Mouse (Mus musculus): ENCODE measurements around the gene Hnf1a. TPM values are rescaled to one million over a fixed set of nuclear protein-coding genes. Genes with fewer than 3 reads are reported as not detected.
"Not testable (repeated sequence)": the region's sequence is repeated elsewhere in the genome, so short reads cannot be mapped to it uniquely, and the experiment has no call there.

Hnf1a gene
- polyA plus RNA-seq, 1 experiment from 2014 or later, result 0.05 TPM

GRCm38 (mm10) chr5:114931626-114932025 lies 39.3 kb downstream of the Hnf1a start:
- Histone ChIP-seq H3K9me3 (no peaks in the 10 kb centered on the region), H3K4me3 (no peak overlapping the region), H3K36me3 (no peaks in the 10 kb centered on the region), H3K4me1 (peaks cover 6% of the 10 kb centered on the region), H3K27me3 (replicated peaks) (no peaks in the 10 kb centered on the region), H3K4me2 (replicated peaks) (no peak overlapping the region), H3K27ac (no peak overlapping the region), H3K9ac (no peak overlapping the region)
- 61% methylated on average over 5 of the region's 5 CpGs for WGBS
- ATAC-seq (ENCODE audit: low FRiP score, low read depth), result no peak

DNA sequence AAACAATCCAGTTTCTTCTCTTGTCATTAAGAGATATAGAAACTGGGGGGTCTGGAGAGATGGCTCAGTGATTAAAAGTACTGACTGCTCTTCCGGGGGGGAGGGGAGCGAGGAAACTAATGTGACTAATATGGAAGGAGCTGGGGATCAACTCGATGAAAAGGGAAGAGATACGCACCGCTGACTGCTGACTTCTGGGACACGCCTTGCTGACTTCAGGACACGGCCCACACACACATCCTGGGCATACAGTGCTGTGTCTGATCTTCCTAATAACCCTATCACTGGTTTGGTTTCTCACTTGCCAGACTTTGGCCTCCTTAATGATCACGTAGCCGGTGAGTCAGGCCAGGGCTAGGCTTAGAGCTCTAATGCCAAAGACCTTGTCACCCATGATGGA lies 44.1 kb downstream of the Hnf1a start:
- no peaks in the 10 kb centered on the region for H3K27me3 ChIP-seq (replicated peaks)
- no peak overlapping the region for H3K27ac ChIP-seq
- no peaks in the 10 kb centered on the region for H3K36me3 ChIP-seq
- H3K4me3 ChIP-seq, result no peak overlapping the region
- WGBS, result 87% methylated on average over 9 of the region's 9 CpGs
- ATAC-seq (ENCODE audit: low FRiP score, low read depth), result no peak
- H3K4me1 ChIP-seq, result peaks cover 11% of the 10 kb centered on the region; the same call in 1 of the 2 replicates
- 0 out of 2 replicates have a peak, but pooled peaks cover 2% of the 10 kb centered on the region for H3K9me3 ChIP-seq
- H3K4me2 ChIP-seq (replicated peaks), result no peak overlapping the region
- H3K9ac ChIP-seq, result no peak overlapping the region

DNA sequence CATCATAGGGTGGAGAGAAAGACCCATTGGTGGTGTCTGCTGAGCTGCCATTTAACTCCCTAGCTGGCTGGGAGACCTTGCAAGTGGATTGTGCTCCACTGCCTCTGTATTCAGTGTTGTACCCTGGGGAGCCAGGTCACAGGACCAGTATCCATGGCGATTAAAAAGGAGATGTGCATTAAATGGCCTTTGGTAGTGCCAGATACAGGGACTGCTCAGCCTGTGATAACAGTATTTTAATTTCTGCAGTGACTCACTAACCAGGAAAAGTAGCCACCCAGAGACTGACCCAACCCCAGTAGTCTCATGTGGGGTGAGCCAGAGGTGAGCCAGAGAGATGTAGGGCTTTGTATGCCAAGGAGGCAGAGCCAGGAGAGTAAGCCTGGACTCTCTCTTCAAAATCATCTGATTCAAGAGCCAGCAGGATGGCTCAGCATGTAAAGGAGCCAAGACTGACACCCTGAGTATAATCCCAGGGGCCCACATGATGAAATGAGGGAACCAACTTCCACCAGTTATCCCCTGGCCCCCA lies 44.7 kb downstream of the Hnf1a start:
- no peaks in the 10 kb centered on the region for H3K27me3 ChIP-seq (replicated peaks)
- H3K4me2 ChIP-seq (replicated peaks), result no peak overlapping the region
- H3K9me3 ChIP-seq, result 0 out of 2 replicates have a peak, but pooled peaks cover 2% of the 10 kb centered on the region
- no peak overlapping the region for H3K9ac ChIP-seq
- H3K27ac ChIP-seq, result no peak overlapping the region
- no peak overlapping the region for H3K4me3 ChIP-seq
- no peak for ATAC-seq (ENCODE audit: low FRiP score, low read depth)
- no peaks in the 10 kb centered on the region for H3K36me3 ChIP-seq
- 53% methylated on average over 1 of the region's 1 CpGs for WGBS
- peaks cover 11% of the 10 kb centered on the region; the same call in 1 of the 2 replicates for H3K4me1 ChIP-seq

DNA sequence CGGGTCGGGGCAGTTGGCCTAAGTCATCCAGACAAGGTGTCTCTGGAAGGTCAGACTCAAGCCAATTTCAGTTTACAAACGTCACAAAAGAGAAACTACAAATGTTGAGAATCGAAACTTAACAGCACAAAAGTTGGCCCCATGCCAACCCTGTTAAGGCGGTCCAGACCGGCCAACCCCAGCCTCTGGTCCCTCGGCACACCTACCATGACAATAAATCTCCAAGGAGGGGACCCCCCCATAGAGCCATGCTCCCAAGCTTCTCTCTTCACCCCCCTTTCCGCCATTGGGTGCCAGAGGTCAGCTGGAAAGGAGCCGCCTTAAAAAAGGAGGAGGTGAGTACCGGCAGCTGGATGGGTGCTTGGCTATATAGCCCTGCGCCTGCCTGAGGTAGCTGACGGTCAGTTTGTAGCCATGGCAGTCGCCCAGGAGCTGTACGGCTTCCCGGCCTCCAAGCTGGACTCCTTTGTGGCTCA lies 47.9 kb downstream of the Hnf1a start, which contains the start of gene Oasl1:
Gene Oasl1, plus strand, starts transcription at position 243 of the 476 bp plus-strand sequence.
- Histone ChIP-seq H3K27me3 (replicated peaks) (no peaks in the 10 kb centered on the region), H3K27ac (no peak within 1 kb of the TSS), H3K9ac (no peak within 1 kb of the TSS), H3K9me3 (0 out of 2 replicates have a peak, but pooled peaks cover 2% of the 10 kb centered on the region), H3K4me2 (replicated peaks) (peak within 1 kb of the TSS; percentile 34), H3K4me1 (peaks cover 11% of the 10 kb centered on the region; the same call in 1 of the 2 replicates), H3K36me3 (no peaks in the 10 kb centered on the region), H3K4me3 (no peak within 1 kb of the TSS)
- WGBS, result 46% methylated on average over 15 of the region's 15 CpGs
- no peak for ATAC-seq (ENCODE audit: low FRiP score, low read depth)

DNA sequence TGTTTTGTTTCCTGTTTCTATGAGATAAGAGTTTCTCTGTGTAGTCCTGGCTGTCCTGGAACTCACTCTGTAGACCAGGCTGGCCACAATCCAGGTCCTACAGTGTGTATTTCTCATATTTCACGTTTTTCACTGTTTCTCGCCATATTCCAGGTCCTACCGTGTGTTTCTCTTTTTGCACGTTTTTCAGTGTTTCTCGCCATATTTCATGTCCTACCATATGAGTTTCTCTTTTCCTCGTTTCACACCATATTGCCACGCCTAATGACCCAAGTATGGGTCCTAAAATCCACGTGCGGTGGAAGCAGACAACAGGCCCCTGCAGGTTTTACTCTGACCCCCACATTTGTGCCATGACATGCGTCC lies 48.5 kb downstream of the Hnf1a start:
- Histone ChIP-seq H3K27me3 (replicated peaks) (no peaks in the 10 kb centered on the region), H3K36me3 (no peaks in the 10 kb centered on the region), H3K9me3 (0 out of 2 replicates have a peak, but pooled peaks cover 2% of the 10 kb centered on the region), H3K9ac (no peak overlapping the region), H3K4me3 (no peak overlapping the region), H3K4me1 (peaks cover 11% of the 10 kb centered on the region; the same call in 1 of the 2 replicates), H3K4me2 (replicated peaks) (no peak overlapping the region), H3K27ac (no peak overlapping the region)
- WGBS, result 63% methylated on average over 10 of the region's 10 CpGs
- ATAC-seq (ENCODE audit: low FRiP score, low read depth), result no peak

DNA sequence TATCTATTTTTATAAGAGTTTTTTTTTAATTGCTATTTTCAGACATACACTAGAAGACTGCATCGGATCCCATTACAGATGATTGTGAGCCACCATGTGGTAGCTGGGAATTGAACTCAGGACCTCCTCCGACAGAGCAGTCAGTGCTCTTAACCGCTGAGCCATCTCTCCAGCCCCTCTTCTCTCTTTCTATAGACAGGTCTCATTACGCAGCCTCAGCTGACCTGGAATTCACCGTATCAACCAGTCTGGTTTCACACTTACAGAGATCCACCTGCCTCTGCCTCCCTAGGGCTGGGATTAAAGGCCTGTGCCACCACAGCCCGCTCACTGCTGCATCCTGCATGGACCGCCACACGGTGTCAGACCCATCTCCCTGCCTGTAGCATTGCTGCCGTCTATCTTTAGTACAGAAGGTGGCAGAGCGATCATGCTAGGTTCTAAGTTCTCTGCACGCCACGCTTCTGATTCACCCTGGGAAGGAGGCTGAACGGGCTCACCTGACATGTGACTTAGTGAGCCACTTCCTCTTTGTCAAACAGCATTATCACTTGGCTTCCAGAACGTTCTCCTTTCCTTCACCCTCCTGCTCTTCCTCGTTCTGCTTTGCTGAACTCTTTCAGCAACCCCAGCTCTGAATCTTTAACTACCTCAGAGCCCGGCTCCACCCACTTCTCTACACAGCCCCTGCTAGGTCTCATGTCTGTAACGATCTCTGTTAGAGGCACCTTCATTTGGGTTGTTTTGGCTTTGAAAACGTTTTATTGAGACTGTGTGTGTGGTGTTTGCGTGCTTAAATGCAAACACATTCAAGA lies 49.1 kb downstream of the Hnf1a start:
- 82% methylated on average over 19 of the region's 19 CpGs for WGBS
- Histone ChIP-seq H3K9me3 (0 out of 2 replicates have a peak, but pooled peaks cover 2% of the 10 kb centered on the region), H3K27ac (no peak overlapping the region), H3K4me3 (no peak overlapping the region), H3K9ac (no peak overlapping the region), H3K27me3 (replicated peaks) (no peaks in the 10 kb centered on the region), H3K4me2 (replicated peaks) (no peak overlapping the region), H3K4me1 (peaks cover 11% of the 10 kb centered on the region; the same call in 1 of the 2 replicates), H3K36me3 (no peaks in the 10 kb centered on the region)
- no peak for ATAC-seq (ENCODE audit: low FRiP score, low read depth)

GRCm38 (mm10) chr5:114917357-114917756 lies 53.5 kb downstream of the Hnf1a start:
- H3K27me3 ChIP-seq (replicated peaks); H3K4me3 ChIP-seq; H3K4me2 ChIP-seq (replicated peaks); ATAC-seq (ENCODE audit: low FRiP score, low read depth); H3K9me3 ChIP-seq; H3K27ac ChIP-seq; H3K4me1 ChIP-seq; H3K9ac ChIP-seq; H3K36me3 ChIP-seq: not testable (repeated sequence)
- WGBS, result 95% methylated on average over 5 of the region's 5 CpGs

DNA sequence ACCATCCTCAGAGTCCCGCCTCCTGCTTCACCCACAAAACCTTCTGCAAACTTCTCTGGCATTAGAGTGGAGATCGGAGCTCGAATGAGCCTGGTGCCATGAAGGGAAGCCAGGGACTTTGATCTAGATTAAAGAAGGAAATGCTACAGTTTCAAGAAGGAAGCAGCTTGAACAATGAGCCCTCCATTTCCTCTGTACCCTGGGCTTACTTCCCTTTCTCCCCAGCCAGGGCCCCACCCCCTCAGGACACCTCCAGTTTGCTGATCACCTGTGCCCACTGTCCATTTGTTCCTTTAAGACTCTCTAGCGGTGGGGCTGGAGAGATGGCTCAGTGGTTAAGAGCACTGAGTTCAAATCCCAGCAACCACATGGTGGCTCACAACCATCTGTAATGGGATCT lies 54.1 kb downstream of the Hnf1a start:
- Histone ChIP-seq H3K4me2 (replicated peaks) (no peak overlapping the region), H3K4me1 (no peaks in the 10 kb centered on the region), H3K9me3 (no peaks in the 10 kb centered on the region), H3K4me3 (no peak overlapping the region), H3K9ac (no peak overlapping the region), H3K27ac (no peak overlapping the region), H3K27me3 (replicated peaks) (no peaks in the 10 kb centered on the region), H3K36me3 (no peaks in the 10 kb centered on the region)
- 80% methylated on average over 4 of the region's 4 CpGs for WGBS
- ATAC-seq (ENCODE audit: low FRiP score, low read depth), result no peak

GRCm38 (mm10) chr5:114915854-114916253 lies 55.0 kb downstream of the Hnf1a start:
- no peaks in the 10 kb centered on the region for H3K36me3 ChIP-seq
- no peaks in the 10 kb centered on the region for H3K27me3 ChIP-seq (replicated peaks)
- H3K4me3 ChIP-seq, result no peak overlapping the region
- H3K27ac ChIP-seq, result no peak overlapping the region
- no peak overlapping the region for H3K9ac ChIP-seq
- 87% methylated on average over 5 of the region's 5 CpGs for WGBS
- H3K4me1 ChIP-seq, result no peaks in the 10 kb centered on the region
- no peak overlapping the region for H3K4me2 ChIP-seq (replicated peaks)
- ATAC-seq (ENCODE audit: low FRiP score, low read depth), result no peak
- no peaks in the 10 kb centered on the region for H3K9me3 ChIP-seq

DNA sequence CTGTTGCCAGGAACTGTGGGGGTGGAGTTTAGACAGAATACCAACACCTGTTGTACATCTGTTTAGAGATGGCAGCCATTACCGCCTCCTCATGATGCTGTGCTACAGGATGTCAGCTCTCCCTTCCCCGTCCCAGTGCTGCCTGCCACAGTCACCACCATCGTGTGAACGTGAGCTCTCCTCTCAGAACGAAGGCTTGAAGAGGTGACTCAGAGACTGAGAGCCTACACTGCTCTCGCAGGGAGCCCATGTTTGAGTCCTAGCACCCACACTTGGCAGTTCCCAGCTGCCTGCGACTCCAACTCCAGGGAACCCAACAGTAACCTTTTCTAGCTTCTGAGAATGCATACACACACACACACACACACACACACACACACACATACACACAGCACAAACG lies 56.0 kb downstream of the Hnf1a start:
- WGBS, result 80% methylated on average over 8 of the region's 8 CpGs
- Histone ChIP-seq H3K36me3 (no peaks in the 10 kb centered on the region), H3K27me3 (replicated peaks) (no peaks in the 10 kb centered on the region), H3K4me2 (replicated peaks) (no peak overlapping the region), H3K9ac (no peak overlapping the region), H3K27ac (no peak overlapping the region), H3K4me3 (no peak overlapping the region), H3K4me1 (no peaks in the 10 kb centered on the region), H3K9me3 (no peaks in the 10 kb centered on the region)
- no peak for ATAC-seq (ENCODE audit: low FRiP score, low read depth)

- H3K36me3 ChIP-seq, result no peaks in the 10 kb centered on the region
- no peaks in the 10 kb centered on the region for H3K9me3 ChIP-seq
- H3K4me1 ChIP-seq, result no peaks in the 10 kb centered on the region
- 75% methylated on average over 4 of the region's 4 CpGs for WGBS
- H3K9ac ChIP-seq, result no peak overlapping the region
- ATAC-seq (ENCODE audit: low FRiP score, low read depth), result no peak
- H3K27ac ChIP-seq, result no peak overlapping the region
- no peak overlapping the region for H3K4me2 ChIP-seq (replicated peaks)
- no peaks in the 10 kb centered on the region for H3K27me3 ChIP-seq (replicated peaks)
- H3K4me3 ChIP-seq, result no peak overlapping the region
Measured at GRCm38 (mm10) chr5:114913686-114914085, 57.2 kb downstream of the Hnf1a start.

GRCm38 (mm10) chr5:114908598-114909305 lies 62.1 kb downstream of the Hnf1a start:
- no peaks in the 10 kb centered on the region for H3K36me3 ChIP-seq
- H3K27me3 ChIP-seq (replicated peaks), result no peaks in the 10 kb centered on the region
- no peaks in the 10 kb centered on the region for H3K4me1 ChIP-seq
- WGBS, result 47% methylated on average over 13 of the region's 13 CpGs
- H3K4me3 ChIP-seq, result no peak overlapping the region
- H3K27ac ChIP-seq, result no peak overlapping the region
- no peak overlapping the region for H3K4me2 ChIP-seq (replicated peaks)
- no peaks in the 10 kb centered on the region for H3K9me3 ChIP-seq
- ATAC-seq (ENCODE audit: low FRiP score, low read depth), result no peak
- no peak overlapping the region for H3K9ac ChIP-seq

Measured in neural tube, embryonic 12.5 days (tissue).